Mouse (Mus musculus) cerebral cortex, adult 2 months (tissue): Measurements from ENCODE around the gene Kcnmb1.

Experiments used
- WGBS: fragments of 180-500 bp; shearing (Covaris S2); methylation state at CpG from one replicate; pipeline ENCODE4 v1.1.7; 2018; 5-methylcytosine and 5-hydroxymethylcytosine counted together

The Kcnmb1 gene

GRCm38 (mm10) chr11:33962688-33963407 lies at the start of gene Kcnmb1:
TSS of gene Kcnmb1 (plus strand) at chr11:33963013.
- WGBS = 40% methylated on average over 6 of the region's 6 CpGs

GRCm38 (mm10) chr11:33913061-33913460 lies 49.8 kb upstream of the Kcnmb1 start:
- WGBS = 81% methylated on average over 7 of the region's 7 CpGs

- 71% methylated on average over 12 of the region's 12 CpGs for WGBS
These were observed 48.6 kb upstream of the Kcnmb1 start for GRCm38 (mm10) chr11:33914216-33914615.

GRCm38 (mm10) chr11:33917574-33917973 lies 45.2 kb upstream of the Kcnmb1 start:
- 27% methylated on average over 6 of the region's 6 CpGs for WGBS

- WGBS = 55% methylated on average over 2 of the region's 2 CpGs
These were observed 44.4 kb upstream of the Kcnmb1 start for GRCm38 (mm10) chr11:33918424-33918823.

- 88% methylated on average over 7 of the region's 7 CpGs for WGBS
These were observed 43.0 kb upstream of the Kcnmb1 start for GRCm38 (mm10) chr11:33919826-33920225.

GRCm38 (mm10) chr11:33921451-33921850 lies 41.4 kb upstream of the Kcnmb1 start:
- WGBS = 81% methylated on average over 13 of the region's 13 CpGs

- 78% methylated on average over 3 of the region's 3 CpGs for WGBS
These were observed 39.8 kb upstream of the Kcnmb1 start for GRCm38 (mm10) chr11:33923031-33923430.

- 72% methylated on average over 8 of the region's 8 CpGs for WGBS
These were observed 37.0 kb upstream of the Kcnmb1 start for GRCm38 (mm10) chr11:33925778-33926177.

GRCm38 (mm10) chr11:33926551-33926950 lies 36.3 kb upstream of the Kcnmb1 start:
- WGBS = 60% methylated on average over 2 of the region's 2 CpGs

GRCm38 (mm10) chr11:33927321-33927720 lies 35.5 kb upstream of the Kcnmb1 start:
- WGBS = 56% methylated on average over 6 of the region's 6 CpGs

- WGBS = 56% methylated on average over 4 of the region's 4 CpGs
These were observed 35.0 kb upstream of the Kcnmb1 start for GRCm38 (mm10) chr11:33927836-33928235.

GRCm38 (mm10) chr11:33928658-33929057 lies 34.2 kb upstream of the Kcnmb1 start:
- WGBS = 54% methylated on average over 7 of the region's 7 CpGs

- WGBS = 59% methylated on average over 11 of the region's 11 CpGs
These were observed 33.4 kb upstream of the Kcnmb1 start for GRCm38 (mm10) chr11:33929412-33929811.

- 15% methylated on average over 10 of the region's 10 CpGs for WGBS
These were observed 30.9 kb upstream of the Kcnmb1 start for GRCm38 (mm10) chr11:33931836-33932385.

- 32% methylated on average over 18 of the region's 18 CpGs for WGBS
These were observed 30.3 kb upstream of the Kcnmb1 start for GRCm38 (mm10) chr11:33932386-33933111.

GRCm38 (mm10) chr11:33934286-33934685 lies 28.5 kb upstream of the Kcnmb1 start:
- 74% methylated on average over 9 of the region's 9 CpGs for WGBS

- 90% methylated on average over 8 of the region's 8 CpGs for WGBS
These were observed 25.2 kb upstream of the Kcnmb1 start for GRCm38 (mm10) chr11:33937641-33938040.

GRCm38 (mm10) chr11:33938561-33939274 lies 24.1 kb upstream of the Kcnmb1 start:
- WGBS = 55% methylated on average over 7 of the region's 7 CpGs

- WGBS = 82% methylated on average over 4 of the region's 4 CpGs
These were observed 23.2 kb upstream of the Kcnmb1 start for GRCm38 (mm10) chr11:33939456-33940113.

GRCm38 (mm10) chr11:33943565-33943964 lies 19.2 kb upstream of the Kcnmb1 start:
- WGBS = 84% methylated on average over 1 of the region's 1 CpGs
